Mouse (Mus musculus) retina, postnatal 7 days (tissue): ENCODE measurements around the gene Sfxn5.

Experiments
- DNase-seq: peaks from one replicate; pipeline ENCODE4 v3.0.0-alpha.2; 2012; ENCODE audit warnings: low read depth, low spot score

Sfxn5 gene

DNA sequence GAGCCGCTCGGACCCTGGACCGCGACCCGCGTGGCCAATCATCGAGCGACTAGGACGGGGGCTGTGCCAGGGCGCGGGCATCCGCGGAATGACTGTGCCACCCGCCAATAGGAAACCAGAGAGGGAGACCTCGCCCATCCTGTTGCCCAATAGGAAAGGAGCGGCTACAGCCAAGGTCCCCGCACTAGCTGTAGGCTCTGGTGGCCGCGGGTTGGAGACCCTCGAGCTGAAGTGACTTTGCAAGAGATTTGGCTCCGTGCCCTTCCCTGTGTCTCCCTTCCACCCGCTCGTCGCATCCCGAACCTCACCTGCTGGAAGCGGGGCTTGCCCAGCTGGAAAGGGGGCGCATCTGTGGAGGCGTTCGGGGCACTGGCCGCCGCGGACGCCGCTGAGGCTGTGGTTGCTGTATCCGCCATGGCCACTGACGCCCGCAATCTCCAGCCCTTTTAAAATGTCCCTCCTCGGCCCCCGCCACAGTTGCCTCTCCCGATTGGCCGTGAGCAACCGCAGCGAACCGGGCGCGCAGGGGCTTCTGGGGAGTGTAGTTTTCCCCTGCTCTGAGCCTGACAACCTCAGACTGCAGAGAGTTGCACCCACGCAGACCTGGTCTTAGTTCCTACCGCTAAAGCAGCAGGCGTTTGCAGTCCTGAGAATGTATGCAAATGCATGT is at the start of gene Sfxn5:
Gene Sfxn5, minus strand, starts transcription at position 423 of the 670 bp plus-strand sequence.
- peak; percentile 89 for DNase-seq

- DNase-seq, result no peak
Observed at GRCm38 (mm10) chr6:85382791-85383190, 49.6 kb upstream of the Sfxn5 start.

- DNase-seq, result no peak
Observed at GRCm38 (mm10) chr6:85381648-85382020, 48.4 kb upstream of the Sfxn5 start.

DNA sequence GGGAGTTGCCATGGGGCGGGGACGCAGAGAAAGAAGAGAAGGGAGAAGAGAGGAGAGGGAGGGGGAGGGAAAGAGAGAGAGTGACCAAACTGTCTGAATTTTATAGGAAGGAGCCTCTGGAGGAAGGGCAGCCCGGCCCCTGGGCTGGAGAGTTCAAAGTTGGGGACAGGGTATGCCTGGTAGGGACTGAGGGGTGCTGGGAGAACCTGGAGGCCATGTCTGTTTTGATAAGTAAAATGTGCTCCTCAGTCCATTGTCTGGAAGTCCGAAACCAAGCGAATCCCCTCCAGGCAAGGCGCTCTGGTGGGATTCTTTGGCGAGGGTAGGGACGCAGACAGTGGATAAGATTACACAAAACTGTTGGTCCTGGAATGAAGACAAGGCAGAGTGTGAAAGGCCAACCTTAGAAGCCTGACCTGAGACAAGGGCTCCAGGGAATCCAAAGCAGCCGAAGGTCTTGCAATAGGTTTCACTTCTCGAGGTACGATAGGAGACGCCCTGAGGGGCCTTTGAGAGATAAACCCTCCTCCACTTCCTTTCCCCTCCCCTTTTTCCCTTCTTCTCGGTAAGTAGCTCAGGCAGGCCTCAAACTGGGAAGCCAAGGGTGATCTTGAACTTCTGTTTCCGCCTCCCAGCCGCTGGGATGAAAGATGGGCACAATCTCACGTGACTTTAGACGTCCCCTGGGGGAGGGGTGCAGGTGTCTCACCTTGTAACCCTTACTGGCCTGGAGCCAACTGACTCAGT is 47.9 kb upstream of the Sfxn5 start:
- no peak for DNase-seq

DNA sequence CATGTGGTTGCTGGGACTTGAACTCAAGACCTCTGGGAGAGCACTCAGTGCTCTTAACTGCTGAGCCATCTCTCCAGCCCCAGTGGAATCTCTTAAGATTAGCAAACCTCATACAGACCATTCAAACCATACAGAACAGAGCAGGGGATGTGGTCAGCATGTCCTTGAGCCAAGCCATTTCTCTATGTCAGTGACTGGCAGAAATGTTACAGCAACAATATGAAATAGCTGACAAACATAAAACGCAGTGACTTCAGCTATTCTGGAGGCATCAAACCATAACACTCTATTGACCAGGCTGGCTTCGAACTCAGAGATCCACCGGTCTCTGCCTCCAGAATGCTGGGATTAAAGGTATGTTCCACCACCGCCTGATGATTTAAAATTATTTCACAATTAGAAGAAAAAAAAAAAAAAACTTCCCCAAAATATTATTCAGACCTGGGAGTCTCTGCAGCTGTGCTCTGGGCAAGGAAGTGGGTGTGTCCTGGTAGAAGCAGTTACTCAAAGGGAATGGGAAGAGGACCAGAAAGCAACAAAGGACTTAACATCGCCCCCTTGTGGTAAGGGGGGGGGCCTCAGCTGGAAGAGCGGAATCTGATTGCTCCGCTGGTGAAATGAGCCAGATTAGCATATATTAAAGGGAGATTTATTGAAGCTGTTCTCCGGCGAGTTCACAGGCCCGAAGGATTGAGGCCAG is 47.1 kb upstream of the Sfxn5 start:
- DNase-seq, result peak; percentile 91

- no peak for DNase-seq
Observed at GRCm38 (mm10) chr6:85378629-85379028, 45.4 kb upstream of the Sfxn5 start.

- DNase-seq, result no peak
Observed at GRCm38 (mm10) chr6:85377876-85378275, 44.7 kb upstream of the Sfxn5 start.

GRCm38 (mm10) chr6:85377066-85377734 is 44.0 kb upstream of the Sfxn5 start:
- no peak for DNase-seq

GRCm38 (mm10) chr6:85374734-85375114 is 41.5 kb upstream of the Sfxn5 start:
- DNase-seq, result peak; percentile 94

- DNase-seq, result no peak
Observed at GRCm38 (mm10) chr6:85373951-85374733, 40.9 kb upstream of the Sfxn5 start, which contains the start of gene Rab11fip5. TSS of gene Rab11fip5 (minus strand) at chr6:85374634.

GRCm38 (mm10) chr6:85373066-85373860 is 40.0 kb upstream of the Sfxn5 start:
- DNase-seq, result no peak

DNA sequence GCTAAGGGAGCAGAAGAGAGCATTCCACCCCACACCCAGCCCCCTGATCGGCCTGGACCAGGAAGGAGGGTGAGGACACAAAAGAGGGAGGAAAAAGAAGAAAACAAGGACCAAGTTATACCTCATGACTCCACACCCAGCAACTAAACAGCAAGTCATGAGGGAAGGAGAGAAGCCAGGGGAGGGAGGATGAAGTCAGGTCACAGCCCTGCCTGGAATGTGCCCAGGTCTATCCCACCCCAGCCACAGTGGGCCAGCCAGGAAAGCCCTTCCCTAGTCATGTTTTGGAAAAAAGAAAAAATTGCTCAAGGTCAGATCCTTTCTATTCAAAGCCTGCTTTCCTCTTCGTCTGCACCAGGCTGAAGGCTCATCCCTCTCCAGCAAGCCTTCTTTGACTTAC is 39.3 kb upstream of the Sfxn5 start:
- DNase-seq, result no peak

DNA sequence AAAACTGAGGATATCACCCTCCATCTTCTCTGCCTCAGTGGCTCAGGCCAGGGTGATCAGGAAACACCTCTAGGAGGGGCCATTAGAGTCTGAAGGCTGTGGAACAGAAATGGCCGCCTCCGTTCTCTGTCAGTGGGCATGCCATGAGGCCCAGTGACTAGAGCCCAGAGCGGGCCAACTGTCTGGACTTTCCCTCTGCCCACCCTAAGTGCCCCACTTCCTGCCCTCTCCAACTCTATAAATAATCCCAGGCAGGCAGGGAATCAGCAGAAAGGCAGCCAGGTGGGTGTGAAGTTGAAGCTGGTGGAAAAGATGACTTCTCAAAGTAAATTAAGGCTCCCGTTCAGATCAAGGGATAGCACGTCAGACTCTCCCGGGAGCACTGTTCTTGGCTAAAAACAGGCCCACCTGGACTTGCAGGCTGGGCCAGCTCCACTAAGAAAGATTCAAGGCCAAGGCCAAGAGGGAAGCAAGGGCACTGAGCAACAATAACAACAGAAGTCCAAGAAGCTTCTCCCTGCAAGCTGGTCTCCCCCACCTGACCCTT is 38.7 kb upstream of the Sfxn5 start:
- DNase-seq, result no peak

GRCm38 (mm10) chr6:85370666-85371430 is 37.6 kb upstream of the Sfxn5 start:
- no peak for DNase-seq

DNA sequence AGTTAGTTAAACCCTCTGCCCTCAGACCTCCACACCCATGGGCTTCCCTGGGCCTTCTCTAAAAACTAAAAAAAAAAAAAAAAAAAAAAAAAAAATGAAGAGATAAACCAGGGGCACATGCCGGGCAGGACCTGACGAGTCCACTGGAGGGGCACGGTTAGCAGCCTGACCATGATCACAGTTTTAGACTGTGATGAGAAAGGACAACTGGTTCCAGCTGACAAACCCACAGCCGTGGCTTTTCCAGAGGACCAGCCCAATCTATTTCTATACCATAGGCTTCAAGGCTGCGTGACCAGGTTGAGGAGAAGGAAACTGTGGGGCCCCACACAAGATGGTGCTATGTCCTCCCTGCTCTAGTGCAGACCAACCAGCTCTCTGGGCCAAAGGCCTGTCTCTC is 36.8 kb upstream of the Sfxn5 start:
- DNase-seq, result no peak

DNA sequence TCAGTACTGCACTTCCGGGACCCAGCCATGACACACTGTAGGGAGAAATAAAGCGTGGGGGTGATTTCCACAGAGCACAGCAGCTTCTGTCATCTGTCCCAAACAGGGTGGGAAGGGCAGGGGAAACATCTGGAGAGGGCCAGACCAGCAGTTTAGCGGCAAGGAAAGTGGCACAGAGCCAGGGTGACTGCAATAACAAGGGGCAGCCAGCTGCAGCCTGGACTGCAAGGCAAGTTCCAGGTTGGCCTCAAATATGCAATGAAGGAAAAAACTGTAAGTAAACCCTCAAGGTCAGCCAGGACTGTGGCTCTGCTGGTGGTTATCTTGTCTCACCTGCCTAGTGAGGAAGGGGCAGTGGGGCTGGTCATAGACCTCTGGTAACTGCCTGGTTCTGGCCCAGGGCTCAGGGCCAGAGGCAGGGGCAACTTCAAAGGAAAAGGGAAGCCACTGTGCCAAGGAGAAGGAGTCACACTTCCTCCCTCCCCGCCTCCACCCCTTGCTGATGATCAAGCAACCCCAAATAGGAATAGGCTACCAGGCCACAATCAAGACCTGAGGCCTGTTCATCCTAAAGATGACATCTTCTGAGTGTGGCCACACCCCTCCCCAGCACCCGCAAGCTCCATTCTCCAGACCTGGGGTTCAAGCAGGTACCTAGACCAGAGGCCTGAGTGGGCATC is 36.1 kb upstream of the Sfxn5 start:
- DNase-seq, result no peak

DNA sequence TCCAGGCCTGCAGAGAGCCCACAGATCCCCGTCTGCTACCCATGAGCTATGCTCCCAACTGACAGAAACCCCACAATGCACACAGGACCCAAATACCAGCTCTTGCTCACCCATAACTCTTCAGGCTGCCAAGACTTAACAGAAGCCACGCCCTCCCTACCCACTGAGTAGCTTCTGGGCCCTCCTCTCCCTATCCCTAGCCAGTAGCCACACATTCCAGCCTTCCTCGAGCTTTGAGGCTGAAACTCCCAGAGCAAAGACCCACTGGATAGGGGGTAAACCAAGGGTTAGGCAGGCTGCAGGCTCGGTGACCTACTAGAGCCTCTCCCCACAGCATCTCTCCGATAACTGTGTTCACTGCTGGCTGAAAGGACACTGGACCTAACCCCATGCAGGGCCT is 35.5 kb upstream of the Sfxn5 start:
- DNase-seq, result no peak

- no peak for DNase-seq
Observed at GRCm38 (mm10) chr6:85368166-85368565, 34.9 kb upstream of the Sfxn5 start.

GRCm38 (mm10) chr6:85366387-85366786 is 33.2 kb upstream of the Sfxn5 start:
- DNase-seq, result peak; percentile 31
